Mouse (Mus musculus) heart, adult 2 months (tissue): Measurements from ENCODE around the gene BC004004.

Experiments used
- CTCF ChIP-seq: fragments of 200-600 bp; IDR thresholded peaks from 2 replicates; pipeline ENCODE4 v1.8.1; 2022; ENCODE audit warnings: antibody characterized with exemption, mild to moderate bottlenecking, moderate library complexity
- EP300 ChIP-seq: fragments of 200-500 bp; IDR thresholded peaks from 2 replicates; pipeline ENCODE4 v1.6.1; 2011; ENCODE audit warnings: low read depth, low read length, control low read depth; ENCODE audit not compliant: insufficient read depth
- POLR2A ChIP-seq: fragments of 200-500 bp; IDR thresholded peaks from 2 replicates; pipeline ENCODE4 v1.6.1; 2011; ENCODE audit warnings: mild to moderate bottlenecking, low read depth, low read length, control low read depth; ENCODE audit not compliant: insufficient read depth

GRCm38 (mm10) chr17:29346496-29347125 is 78.0 kb downstream of the BC004004 start:
- TF ChIP-seq POLR2A = no peak
- no peak for TF ChIP-seq EP300
- TF ChIP-seq CTCF = no peak
